Mouse (Mus musculus): ENCODE data around the gene 2700097O09Rik.
"Not testable (repeated sequence)": the region's sequence is repeated elsewhere in the genome, so short reads cannot be mapped to it uniquely, and the experiment has no call there.

The 2700097O09Rik gene

DNA sequence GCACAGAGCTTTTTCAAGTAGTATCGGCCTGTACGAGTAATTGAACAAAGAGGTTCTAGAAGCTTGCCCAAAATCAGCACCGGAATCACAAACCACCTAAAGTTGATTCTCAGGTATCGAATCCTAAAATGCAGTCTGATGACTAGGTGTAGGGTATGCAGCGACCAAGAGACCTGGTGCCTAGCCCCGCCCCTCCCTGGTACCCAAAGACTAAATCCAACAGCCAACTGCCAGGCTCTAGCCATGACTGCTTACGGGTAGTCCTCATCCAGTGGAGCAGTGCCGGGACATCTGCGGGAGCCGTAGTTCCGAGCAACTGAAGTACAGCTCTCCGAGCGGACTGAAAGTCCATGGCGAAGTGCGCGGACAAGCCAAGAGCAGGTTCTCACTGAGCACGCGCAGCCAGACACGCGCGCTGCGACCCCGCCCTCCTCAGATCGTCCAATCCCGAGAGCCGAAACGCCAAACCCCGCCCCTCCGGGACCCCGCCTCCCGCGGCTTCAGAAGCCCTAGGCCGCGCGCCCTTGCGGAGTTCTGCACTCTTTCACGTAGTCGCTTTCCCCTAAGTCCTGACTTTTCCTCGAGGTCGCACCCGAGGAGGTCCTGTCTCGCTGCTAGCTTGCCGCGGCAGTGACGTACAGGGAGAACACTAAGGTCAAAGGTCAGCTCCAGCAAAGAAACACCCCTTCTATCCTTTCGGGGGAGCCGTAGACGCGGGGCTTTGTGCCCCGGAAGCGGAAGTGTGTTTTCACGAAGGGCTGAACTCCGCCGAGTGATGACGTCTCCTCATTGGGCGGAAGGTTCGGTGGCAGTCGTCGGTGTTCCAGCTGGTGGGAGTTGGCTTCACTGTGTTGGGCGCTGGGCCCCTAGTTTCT lies at the start of gene 2700097O09Rik, which contains the start of gene Srp54a:
Gene 2700097O09Rik, minus strand, starts transcription at position 385 of the 875 bp plus-strand sequence.
Gene Srp54a, plus strand, starts transcription at position 537 of the 875 bp plus-strand sequence.
- peak; percentile 97 for DNase-seq

DNA sequence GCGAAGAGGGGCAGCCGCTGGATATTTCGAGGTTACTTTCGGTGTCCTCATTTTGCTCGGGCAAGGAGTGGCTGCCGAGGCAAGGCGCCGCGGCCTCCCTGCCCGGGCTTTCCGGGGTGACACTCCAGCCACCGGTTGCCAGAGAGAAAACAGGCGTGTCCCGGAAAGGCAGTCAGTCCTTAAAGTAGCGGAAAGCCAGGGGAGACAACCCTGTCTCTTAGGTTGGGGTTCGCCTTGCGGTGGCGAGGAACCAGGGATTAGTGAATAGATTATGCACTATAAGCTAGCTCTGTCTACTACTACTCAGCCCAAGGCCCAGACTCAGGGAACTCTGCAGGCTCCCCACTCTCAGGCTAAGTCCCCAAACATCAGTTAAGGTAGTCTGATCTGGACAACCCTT lies 44.8 kb upstream of the 2700097O09Rik start:
- DNase-seq = not testable (repeated sequence)

DNA sequence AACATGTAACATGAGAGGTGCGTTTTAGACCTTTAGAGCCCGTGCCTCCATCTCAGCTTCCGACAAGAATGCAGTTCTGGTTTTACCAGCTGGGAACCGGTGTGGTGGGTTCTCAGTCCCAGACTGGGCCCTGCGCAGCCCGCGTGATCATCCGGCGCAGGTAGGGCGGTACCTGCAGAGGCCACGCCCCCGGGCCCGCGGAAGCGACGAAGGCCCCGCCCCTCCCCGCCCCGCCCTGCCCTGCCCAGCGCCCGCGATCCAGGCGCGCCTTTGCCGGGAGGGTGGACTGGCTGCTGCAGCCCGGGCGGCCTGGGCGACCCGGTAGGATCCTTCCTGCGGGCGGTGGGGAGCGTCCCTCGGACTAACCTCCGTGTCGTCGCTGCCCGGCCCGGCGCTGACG lies 44.3 kb upstream of the 2700097O09Rik start, which contains the start of gene Fam177a:
Gene Fam177a, plus strand, starts transcription at position 228 of the 400 bp plus-strand sequence.
- DNase-seq = not testable (repeated sequence)

DNA sequence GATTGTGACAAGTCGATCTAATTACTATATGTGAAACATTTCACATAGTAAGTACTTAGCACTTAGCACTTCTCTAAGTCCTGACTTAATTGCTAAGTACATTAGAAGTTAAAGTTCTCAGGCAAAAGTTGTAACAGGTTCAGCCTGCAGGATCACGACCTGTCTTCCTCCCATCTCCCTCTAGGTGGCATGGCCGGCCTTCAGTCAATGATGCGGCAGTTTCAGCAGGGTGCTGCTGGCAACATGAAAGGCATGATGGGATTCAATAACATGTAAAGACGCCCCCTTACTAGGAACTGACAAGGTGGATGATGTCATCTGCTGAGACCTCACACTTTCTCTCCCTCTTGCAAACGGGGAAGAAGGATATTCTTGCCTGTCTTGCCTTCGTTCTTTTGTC lies 32.7 kb upstream of the 2700097O09Rik start:
- DNase-seq = not testable (repeated sequence)

DNA sequence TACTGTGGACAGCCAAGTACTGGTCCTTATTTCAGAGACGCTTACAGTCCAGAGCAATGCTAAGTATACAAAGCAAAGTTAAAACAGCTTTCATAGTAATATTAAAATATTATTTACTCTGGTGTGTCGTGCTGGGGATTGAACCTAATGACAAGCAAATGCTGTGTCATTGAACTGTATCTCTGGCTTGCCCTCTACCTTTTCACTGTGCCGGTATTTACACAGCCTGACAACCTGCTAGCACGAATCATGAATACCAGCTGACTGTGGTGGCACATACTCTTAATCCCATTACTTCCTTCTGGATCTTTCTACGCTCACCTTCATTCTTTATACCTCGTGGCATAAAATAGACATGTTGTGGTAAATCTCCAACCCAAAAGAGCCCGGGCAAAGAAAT lies 12.2 kb upstream of the 2700097O09Rik start:
- DNase-seq = not testable (repeated sequence)

DNA sequence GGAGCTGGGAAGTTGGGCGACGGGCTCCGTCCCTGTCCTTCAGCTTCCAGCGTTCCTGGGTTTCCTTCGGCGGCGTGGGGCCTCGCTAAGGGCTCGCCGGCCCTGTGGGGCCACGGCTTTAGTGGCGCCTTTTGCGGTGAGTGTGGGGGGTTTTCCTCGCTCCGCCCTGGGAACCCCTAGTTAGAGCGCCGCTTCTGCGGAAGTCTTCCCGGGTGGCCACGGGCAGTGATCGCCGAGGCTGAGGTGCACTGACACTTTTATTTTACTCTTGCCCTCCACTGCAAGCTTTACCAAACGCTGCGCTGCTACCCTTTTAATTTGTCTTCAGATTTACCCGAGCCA lies 662 bp upstream of the 2700097O09Rik start:
- not testable (repeated sequence) for DNase-seq

DNA sequence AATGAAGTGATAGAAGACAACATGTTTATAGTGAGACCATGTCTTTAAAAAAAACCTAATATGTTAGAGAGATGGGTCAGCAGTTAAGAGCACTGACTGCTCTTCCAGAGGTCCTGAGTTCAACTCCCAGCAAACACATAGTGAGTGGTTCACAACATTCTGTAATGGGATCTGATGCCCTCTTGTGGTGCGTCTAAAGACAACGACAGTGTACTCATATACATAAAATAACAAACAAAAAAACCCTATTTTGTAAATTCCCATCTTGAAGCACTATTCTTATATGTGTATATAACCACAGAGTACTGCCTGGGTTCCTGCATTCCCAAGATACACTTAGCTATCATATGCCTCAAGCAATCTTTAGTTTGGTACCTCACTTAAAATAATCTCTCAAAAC lies 1.2 kb downstream of the 2700097O09Rik start:
- DNase-seq = not testable (repeated sequence)

DNA sequence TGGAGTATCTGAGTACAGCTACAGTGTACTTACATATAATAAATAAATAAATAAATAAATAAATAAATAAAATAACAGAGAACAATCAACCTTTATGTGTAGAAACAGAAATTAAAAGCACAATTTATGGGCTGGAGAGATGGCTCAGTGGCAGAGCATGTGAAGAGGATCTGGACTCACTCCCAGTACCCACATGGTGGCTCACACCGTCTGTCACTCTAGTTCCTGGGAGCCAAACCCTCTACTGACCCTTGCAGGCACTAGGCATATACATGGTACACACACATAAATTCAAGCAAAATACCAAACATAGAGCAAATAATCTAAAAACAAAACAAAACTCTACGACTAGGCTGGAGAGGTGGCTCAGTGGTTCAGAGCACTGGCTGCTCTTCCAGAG lies 4.6 kb downstream of the 2700097O09Rik start:
- no peak for DNase-seq

DNA sequence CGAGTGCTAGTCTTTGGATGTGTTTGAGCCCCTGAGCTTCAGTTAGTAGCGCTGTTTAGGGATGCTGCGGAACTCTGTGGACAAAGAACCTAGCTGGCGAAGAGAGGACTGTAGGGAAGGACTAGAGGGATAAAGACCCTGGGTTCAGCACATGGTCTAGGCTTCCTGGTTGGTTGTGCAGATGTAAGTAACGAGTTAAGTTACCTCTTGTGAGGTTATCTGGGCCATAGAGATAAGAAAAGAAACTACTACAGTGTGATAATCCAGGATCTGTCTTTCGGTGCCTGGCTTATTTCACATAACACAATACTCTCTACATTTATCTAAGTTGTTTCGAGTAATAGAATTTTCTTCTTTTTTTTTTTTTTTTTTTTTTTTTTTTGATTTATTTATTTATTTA lies 6.2 kb downstream of the 2700097O09Rik start:
- DNase-seq = no peak

DNA sequence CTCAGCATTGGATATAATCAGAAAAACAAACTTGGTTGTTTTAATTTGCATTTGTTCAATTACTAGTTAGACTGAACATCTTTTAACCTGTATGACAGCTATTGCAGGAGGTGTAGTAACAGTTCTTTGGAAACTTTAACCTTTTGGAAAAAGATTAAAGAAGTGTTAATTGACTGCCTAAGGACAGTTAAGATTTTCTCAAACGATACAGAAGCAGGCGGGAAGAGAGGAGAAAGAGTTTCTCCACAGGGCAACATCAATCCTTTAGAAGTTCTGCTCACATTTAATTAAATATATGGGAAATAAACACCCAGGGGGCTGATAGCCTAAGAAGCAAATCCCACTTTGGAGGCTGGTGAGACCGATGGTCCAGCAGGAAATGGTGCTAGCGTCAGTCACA lies 7.4 kb downstream of the 2700097O09Rik start:
- no peak for DNase-seq

DNA sequence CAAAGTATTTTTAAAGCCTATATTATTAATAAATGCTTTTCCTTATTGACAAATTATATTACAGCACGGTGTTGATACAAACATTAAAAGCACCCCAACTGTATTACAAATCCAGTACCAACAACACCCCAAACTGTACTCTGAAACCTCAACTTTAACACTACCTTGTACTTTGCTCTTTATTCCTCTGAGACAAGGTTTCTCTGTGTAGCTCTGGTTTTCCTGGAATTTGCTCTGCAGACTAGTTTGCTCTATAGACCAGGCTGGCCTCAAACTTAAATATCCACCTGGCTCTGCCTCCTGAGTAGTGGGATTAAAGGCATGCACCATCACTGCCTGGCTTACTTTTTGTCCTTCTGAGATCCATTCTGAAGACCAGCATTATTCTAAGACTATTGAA lies 17.8 kb downstream of the 2700097O09Rik start:
- no peak for DNase-seq

DNA sequence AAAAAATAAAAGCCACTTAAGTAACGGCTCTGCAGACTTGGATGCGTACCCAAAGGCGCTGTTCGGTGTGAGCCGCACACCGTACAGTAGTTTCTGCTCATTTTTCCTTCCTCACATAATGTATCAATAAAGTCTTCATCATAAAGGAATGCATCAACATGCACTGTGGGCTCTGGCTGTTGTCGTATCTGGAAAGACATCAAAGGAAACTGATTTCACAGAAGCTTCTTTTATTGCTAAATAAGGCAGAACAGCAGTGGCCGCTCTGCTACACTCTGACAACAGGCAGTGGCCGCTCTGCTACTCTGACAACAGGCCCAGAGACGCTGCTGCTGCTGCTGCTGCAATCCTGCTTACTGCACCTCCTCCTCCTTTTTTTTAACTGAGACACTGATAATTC lies 18.9 kb downstream of the 2700097O09Rik start:
- peak; percentile 78 for DNase-seq

DNA sequence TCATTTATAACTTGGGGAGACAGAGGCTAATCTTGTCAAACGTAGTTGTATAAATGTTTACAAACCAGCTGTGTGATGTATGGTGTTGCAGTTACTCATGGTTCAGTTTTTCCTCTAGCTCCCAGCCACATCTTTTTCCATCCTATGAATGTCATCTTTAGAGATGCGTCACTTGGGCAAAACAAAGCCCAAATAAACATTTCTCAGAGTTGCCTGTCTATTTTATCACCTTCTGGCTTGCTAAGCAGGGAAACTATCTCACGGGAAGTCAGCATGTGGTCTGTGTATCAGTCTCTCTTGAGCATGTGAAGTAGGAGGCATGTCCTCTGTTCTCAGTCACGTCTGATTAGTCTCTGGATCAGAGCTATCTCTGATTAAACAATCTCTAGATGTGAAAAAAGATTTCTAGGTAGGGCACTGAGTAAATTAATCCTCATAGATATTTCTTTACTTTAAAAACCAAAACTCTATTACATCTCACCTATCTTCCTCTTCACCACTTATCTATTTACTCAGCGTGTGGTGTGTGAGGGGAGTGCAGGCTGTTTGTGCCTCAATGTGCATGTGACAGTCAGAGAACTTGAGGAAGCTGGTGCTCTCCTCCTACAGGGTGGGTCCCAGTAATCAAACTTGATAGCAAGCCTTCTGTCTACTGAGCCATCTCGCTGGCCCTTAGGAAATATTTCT lies 19.6 kb downstream of the 2700097O09Rik start:
- no peak for DNase-seq

DNA sequence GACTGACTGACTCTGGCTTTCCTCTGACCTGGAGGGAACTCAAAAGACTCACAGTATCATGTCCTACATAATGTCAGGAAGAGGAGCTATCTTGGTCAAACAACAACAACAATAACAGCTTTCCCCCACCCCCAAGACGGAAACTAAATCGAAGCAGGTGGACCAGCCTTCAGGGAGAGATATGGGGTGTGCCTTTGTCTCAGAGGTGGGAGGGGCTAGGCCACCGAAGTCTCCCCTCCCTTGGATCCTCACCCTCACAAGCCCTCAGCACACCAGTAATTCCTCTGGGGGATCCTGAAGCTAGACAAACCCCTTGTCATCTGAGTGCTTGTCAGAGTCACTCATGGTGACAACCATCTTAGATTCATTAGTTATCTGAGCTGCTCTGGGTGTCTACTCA lies 20.1 kb downstream of the 2700097O09Rik start:
- DNase-seq = no peak

DNA sequence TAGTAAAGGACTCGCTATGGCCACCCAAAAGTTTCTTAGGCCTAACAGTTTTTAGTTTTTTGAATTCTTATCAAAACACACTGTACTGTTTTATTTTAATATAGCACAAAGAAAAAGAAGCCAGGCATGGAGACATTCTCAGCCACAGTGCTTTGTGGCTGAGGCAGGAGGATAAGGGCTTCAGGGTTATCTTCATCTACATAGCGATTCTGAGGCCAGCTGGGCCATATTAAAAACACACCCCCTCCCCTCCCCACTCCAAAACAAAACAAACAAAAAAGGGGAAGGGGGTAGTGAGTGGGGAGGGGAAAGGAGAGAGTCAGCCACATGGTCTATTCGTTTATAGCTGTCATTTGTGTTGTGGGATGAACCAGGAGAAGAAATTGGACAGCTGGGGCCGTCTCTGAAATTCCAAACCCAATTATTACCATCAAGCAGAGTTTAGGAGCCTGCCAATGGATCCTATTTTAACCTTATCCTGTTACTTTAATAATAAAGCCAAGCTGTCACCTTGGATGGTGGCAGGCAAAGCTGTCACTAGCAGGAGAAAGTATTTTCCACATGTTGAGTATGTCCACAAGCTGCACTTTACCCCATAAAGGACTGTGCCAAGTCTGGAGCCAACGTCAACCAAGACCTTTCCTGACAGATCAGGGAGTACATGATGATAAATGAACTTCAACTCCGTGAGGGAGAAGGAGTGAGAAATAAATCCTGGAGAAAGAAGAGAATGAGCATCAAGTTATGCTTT lies 20.9 kb downstream of the 2700097O09Rik start:
- DNase-seq = peak; percentile 49

DNA sequence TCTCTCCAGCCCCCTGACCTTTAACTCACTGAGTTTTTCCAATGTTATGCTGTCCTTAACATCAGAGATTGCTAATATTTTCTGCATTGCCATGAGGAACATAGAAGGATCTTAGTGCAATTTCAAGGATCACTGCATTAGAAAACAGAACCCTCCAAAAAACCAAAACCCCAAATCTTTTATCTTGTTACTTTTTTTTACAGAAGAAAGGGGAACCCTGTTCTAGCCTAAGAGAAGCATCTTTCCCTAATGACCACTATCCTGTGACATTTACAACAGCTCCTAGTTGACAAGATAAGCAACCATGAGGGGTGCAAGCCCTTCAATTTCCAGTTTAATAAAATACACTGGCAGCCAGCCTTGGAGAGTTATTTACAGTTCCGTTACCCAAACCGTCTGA lies 23.2 kb downstream of the 2700097O09Rik start:
- DNase-seq = no peak

DNA sequence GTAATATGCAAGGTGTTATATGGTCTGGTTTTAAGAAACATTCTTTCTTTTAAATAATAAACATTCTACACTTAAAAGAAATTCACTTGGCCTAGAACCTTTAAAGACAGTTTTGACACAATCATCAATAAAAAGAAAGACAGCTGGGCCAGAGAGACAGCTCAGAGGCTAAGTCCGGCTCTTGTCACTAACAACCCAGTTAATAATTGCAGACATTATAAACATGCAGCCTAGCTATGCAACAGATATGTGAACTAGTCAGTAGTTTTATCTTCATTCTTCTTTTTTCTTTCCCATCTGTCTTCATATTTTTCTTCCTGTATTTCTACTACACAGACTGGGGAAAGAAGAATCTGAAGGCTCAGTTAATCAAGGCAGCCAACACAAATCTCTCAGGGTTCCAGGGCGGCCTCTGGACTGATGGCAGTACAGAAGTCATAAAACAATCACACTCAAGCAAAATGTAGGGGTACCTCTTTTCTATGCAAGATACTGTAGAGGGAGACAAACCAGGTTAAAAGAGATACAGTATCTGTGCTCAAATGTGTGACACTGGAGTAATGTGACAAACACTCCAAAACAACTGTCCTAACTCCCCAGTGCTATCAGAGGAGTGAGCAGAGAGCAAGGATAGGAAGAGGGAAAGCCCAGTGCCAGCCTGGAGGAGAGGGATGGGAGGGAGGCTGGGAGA lies 25.2 kb downstream of the 2700097O09Rik start:
- DNase-seq = no peak

DNA sequence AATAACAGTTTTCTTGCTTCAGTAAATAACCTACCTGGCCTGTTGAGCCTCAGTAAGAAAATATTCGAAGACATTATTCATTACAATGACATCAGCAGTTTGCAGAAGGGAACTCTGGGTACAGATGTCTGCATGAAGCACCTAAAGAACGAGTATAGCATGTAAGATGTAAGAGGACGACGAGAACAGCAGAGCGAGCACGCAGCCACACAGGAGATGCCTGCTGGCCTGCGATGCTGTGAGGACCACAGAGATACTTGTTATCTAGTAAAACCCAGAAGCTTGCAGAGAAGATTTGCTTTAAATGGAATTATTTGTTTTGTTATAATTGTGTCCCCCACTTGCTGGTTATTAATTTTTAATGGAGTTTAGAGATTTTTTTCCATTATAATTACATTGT lies 26.6 kb downstream of the 2700097O09Rik start:
- no peak for DNase-seq

DNA sequence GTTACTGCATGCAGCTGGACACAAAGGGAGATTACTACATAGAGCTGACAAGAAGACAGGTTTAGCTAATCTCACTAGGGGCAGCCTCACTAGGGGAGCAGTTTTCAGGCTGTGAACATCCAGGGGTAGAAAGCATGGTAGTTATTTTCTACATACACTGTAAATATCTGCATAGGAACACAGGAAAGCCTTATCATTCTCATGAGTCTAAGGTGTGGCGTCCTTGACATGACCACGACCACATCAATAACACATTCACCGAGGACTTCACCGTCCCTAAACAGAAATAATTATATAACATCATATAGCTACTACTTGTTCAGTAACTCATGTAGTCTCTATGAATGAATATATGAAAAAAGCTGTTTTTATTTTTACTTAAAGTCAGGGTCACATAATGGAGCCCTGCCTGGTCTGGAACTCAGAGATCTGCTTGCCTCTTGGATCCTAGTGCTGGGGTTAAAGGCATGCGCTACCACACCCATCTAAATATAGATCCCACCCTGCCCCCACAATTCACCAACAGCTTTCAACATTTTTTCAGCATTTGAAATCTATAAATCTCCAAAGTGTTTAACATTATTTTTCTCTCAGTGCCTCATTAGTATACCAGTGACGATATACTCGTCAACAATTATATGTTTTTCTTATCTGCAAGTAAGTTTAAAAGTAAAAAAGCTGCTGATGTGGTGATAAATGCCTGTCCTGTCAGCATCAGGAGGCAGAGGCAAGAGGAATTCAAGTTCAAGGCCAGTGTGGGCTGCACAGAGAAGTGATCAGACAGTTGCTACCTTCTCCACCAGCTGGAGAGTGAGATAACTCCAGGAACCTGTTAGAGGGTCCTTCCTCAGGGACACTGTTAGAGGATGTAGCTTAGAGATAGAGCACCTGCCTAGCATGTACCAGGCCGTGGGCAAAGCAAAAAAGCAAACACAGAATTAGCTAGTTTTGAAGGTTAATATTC lies 28.4 kb downstream of the 2700097O09Rik start:
- no peak for DNase-seq

DNA sequence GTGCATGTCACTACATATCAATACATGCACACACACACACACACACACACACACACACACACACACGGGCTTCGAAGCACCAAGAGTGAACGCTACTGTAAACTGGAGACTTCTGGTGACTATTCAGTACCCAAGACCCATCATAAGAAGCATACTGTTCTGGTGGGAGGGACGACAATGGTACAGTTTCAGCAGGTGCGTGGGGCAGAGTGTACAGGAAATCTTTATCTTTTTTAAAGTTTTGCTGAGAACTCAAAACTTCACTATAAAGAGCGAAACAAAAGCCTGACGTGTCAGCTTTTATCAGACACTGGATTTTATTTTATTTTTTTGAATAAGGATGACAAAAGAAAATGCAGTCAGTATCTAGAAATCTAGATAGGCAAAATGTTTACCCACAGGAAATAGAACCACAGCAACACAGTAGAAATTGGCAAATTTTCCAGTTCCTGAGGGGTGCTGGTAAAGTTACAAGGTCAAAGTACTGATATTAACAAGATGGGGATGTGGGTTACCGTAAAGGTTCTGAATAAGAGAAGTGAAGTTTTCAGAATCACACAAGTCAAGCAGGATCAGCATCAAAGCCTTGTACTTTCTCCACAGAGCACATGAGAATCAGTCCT lies 30.1 kb downstream of the 2700097O09Rik start:
- no peak for DNase-seq

DNA sequence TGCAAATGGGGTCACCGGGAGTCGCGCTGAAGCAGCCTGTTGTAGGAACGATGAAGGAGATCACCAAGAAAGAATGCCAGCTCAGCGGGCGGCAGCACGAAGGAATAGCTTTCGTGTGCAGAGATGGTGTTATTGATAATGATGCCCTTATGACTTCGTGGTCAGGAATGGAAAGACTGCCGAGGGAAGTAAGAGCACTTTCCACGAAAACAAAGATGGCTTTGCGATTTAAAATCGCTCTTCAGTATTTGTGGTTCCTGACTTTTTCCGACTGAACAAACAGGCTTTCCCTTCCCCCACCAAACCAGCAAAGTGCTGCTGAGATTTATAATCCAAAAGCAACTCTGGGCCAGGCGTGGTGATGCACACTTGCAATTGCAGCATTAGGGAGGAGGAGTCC lies 38.9 kb downstream of the 2700097O09Rik start:
- no peak for DNase-seq
